Mouse (Mus musculus) liver, postnatal 0 days (tissue): ENCODE results near the gene Tmem14c. TPM values are rescaled to one million over a fixed set of nuclear protein-coding genes. Genes with fewer than 3 reads are reported as not detected.

ENCODE experiments used
- ATAC-seq: fragments of 200-750 bp; cut with Nextera tagmentation; 2 replicates; pipeline ENCODE4 v1.8.0; 2017; ENCODE audit warnings: mild to moderate bottlenecking, moderate library complexity
- DNase-seq: peaks from one replicate; pipeline ENCODE4 v3.0.0-alpha.2; 2016
- H3K27ac ChIP-seq: fragments of 300-500 bp; sonication (generic); 2 replicates; pipeline ENCODE4 v1.5.1; 2014; ENCODE audit warnings: antibody characterized with exemption, moderate library complexity, mild to moderate bottlenecking, low read depth
- H3K27me3 ChIP-seq: fragments of 300-500 bp; sonication (generic); 2 replicates; pipeline ENCODE4 v1.6.1; 2014; ENCODE audit warnings: low read length, control low read depth, mixed read lengths; ENCODE audit not compliant: insufficient read depth
- H3K36me3 ChIP-seq: fragments of 300-500 bp; sonication (generic); replicated peaks from 2 replicates; pipeline ENCODE4 v1.6.1; 2014; ENCODE audit warnings: mild to moderate bottlenecking, control low read depth, low read length, moderate library complexity, mixed read lengths; ENCODE audit not compliant: insufficient read depth
- H3K4me1 ChIP-seq: fragments of 300-500 bp; sonication (generic); 2 replicates; pipeline ENCODE4 v1.6.1; 2014; ENCODE audit warnings: antibody characterized with exemption, mild to moderate bottlenecking, control low read depth; ENCODE audit not compliant: insufficient read depth
- H3K4me2 ChIP-seq: fragments of 300-500 bp; sonication (generic); 2 replicates; pipeline ENCODE4 v1.6.1; 2014; ENCODE audit warnings: low read depth, mild to moderate bottlenecking, low read length, moderate library complexity, mixed read lengths
- H3K4me3 ChIP-seq: fragments of 300-500 bp; sonication (generic); 2 replicates; pipeline ENCODE4 v1.5.1; 2014; ENCODE audit warnings: low read depth, low read length
- H3K9ac ChIP-seq: fragments of 300-500 bp; sonication (generic); replicated peaks from 2 replicates; pipeline ENCODE4 v1.6.1; 2014; ENCODE audit warnings: mild to moderate bottlenecking, moderate library complexity
- H3K9me3 ChIP-seq: fragments of 300-500 bp; sonication (generic); 2 replicates; pipeline ENCODE4 v1.6.1; 2016; ENCODE audit warnings: mild to moderate bottlenecking, control low read depth, low read length, mixed read lengths
- CTCF ChIP-seq: sonication (generic); IDR thresholded peaks from 2 replicates; pipeline ENCODE4 v1.5.1; 2016; ENCODE audit warnings: antibody characterized with exemption, low read depth
- EP300 ChIP-seq: IDR thresholded peaks from 2 replicates; pipeline ENCODE4 v1.6.1; 2016; ENCODE audit warnings: antibody characterized with exemption, low read depth, mild to moderate bottlenecking
- WGBS: fragments of 180-500 bp; shearing (Covaris S2); extraction: QIAGEN DNeasy Blood & Tissue Kit; methylation state at CpG from one replicate; pipeline ENCODE4 v1.1.7; 2014; ENCODE audit not compliant: insufficient replicate concordance; 5-methylcytosine and 5-hydroxymethylcytosine counted together
- polyA plus RNA-seq: library from polyadenylated mRNA; unstranded; fragments of >200 nt; fragmentation: Nextera tagmentation; extraction: Ambion mirVana; gene quantifications from 2 replicates; pipeline ENCODE4 v1.2.1, GENCODE M21; 2015

The Tmem14c gene
- polyA plus RNA-seq, 1 experiment from 2014 or later = 408 TPM

GRCm38 (mm10) chr13:41030098-41030497 lies 14.0 kb downstream of the Tmem14c start:
- peaks cover 8% of the 10 kb centered on the region; the same call in 1 of the 2 replicates for H3K4me1 ChIP-seq
- whole genome bisulfite sequencing = 55% methylated on average over 5 of the region's 5 CpGs
- no peaks in the 10 kb centered on the region for H3K27me3 ChIP-seq
- no peak overlapping the region for H3K27ac ChIP-seq
- DNase-seq = no peak
- H3K9ac ChIP-seq = no peak overlapping the region
- no peaks in the 10 kb centered on the region for H3K36me3 ChIP-seq
- TF ChIP-seq EP300 (no peak; the same call in 1 of the 2 replicates), CTCF (no peak)
- ATAC-seq = peak; percentile 27; the same call in 1 of the 2 replicates
- no peak overlapping the region for H3K4me2 ChIP-seq
- no peak overlapping the region for H3K4me3 ChIP-seq
- no peaks in the 10 kb centered on the region for H3K9me3 ChIP-seq

GRCm38 (mm10) chr13:41042511-41042910 lies 26.4 kb downstream of the Tmem14c start:
- TF ChIP-seq EP300 (no peak), CTCF (no peak)
- Histone ChIP-seq H3K27ac (no peak overlapping the region), H3K4me3 (no peak overlapping the region), H3K4me1 (no peaks in the 10 kb centered on the region), H3K4me2 (no peak overlapping the region), H3K27me3 (0 out of 2 replicates have a peak, but pooled peaks cover 2% of the 10 kb centered on the region), H3K9me3 (no peaks in the 10 kb centered on the region), H3K36me3 (no peaks in the 10 kb centered on the region), H3K9ac (no peak overlapping the region)
- DNase-seq (no peak), ATAC-seq (no peak)
- 65% methylated on average over 4 of the region's 4 CpGs for WGBS

- H3K9ac ChIP-seq = no peak overlapping the region
- no peaks in the 10 kb centered on the region for H3K4me1 ChIP-seq
- no peak overlapping the region for H3K4me2 ChIP-seq
- no peaks in the 10 kb centered on the region for H3K9me3 ChIP-seq
- no peak overlapping the region for H3K4me3 ChIP-seq
- 0 out of 2 replicates have a peak, but pooled peaks cover 2% of the 10 kb centered on the region for H3K27me3 ChIP-seq
- whole genome bisulfite sequencing = 86% methylated on average over 8 of the region's 8 CpGs
- no peaks in the 10 kb centered on the region for H3K36me3 ChIP-seq
- ATAC-seq (no peak), DNase-seq (no peak)
- no peak overlapping the region for H3K27ac ChIP-seq
- TF ChIP-seq EP300 (no peak), CTCF (no peak)
These were observed 29.8 kb downstream of the Tmem14c start for GRCm38 (mm10) chr13:41045901-41046300.

GRCm38 (mm10) chr13:41047280-41047679 lies 31.2 kb downstream of the Tmem14c start:
- no peak overlapping the region for H3K9ac ChIP-seq
- H3K4me1 ChIP-seq = no peaks in the 10 kb centered on the region
- no peaks in the 10 kb centered on the region for H3K9me3 ChIP-seq
- DNase-seq = no peak
- no peak overlapping the region for H3K4me3 ChIP-seq
- 75% methylated on average over 6 of the region's 6 CpGs for WGBS
- ATAC-seq = no peak
- H3K4me2 ChIP-seq = no peak overlapping the region
- TF ChIP-seq EP300 (no peak), CTCF (no peak)
- H3K27ac ChIP-seq = no peak overlapping the region
- H3K27me3 ChIP-seq = 0 out of 2 replicates have a peak, but pooled peaks cover 2% of the 10 kb centered on the region
- H3K36me3 ChIP-seq = no peaks in the 10 kb centered on the region

GRCm38 (mm10) chr13:41051965-41052364 lies 35.9 kb downstream of the Tmem14c start:
- DNase-seq (no peak), ATAC-seq (no peak)
- WGBS = 57% methylated on average over 5 of the region's 5 CpGs
- Histone ChIP-seq H3K27me3 (no peaks in the 10 kb centered on the region), H3K9me3 (no peaks in the 10 kb centered on the region), H3K4me3 (no peak overlapping the region), H3K4me1 (no peaks in the 10 kb centered on the region), H3K9ac (no peak overlapping the region), H3K36me3 (no peaks in the 10 kb centered on the region), H3K27ac (no peak overlapping the region), H3K4me2 (no peak overlapping the region)
- TF ChIP-seq CTCF (no peak), EP300 (no peak)

GRCm38 (mm10) chr13:41067618-41068017 lies 51.5 kb downstream of the Tmem14c start:
- Histone ChIP-seq H3K4me1 (no peaks in the 10 kb centered on the region), H3K9ac (no peak overlapping the region), H3K4me3 (no peak overlapping the region), H3K9me3 (no peaks in the 10 kb centered on the region), H3K4me2 (no peak overlapping the region), H3K36me3 (no peaks in the 10 kb centered on the region), H3K27me3 (no peaks in the 10 kb centered on the region), H3K27ac (no peak overlapping the region)
- ATAC-seq (no peak), DNase-seq (no peak)
- TF ChIP-seq CTCF (no peak), EP300 (no peak)
- 91% methylated on average over 4 of the region's 4 CpGs for WGBS

GRCm38 (mm10) chr13:41071617-41072016 lies 55.5 kb downstream of the Tmem14c start:
- Histone ChIP-seq H3K9me3 (no peaks in the 10 kb centered on the region), H3K27me3 (no peaks in the 10 kb centered on the region), H3K27ac (no peak overlapping the region), H3K9ac (no peak overlapping the region), H3K4me1 (no peaks in the 10 kb centered on the region), H3K4me3 (no peak overlapping the region), H3K36me3 (no peaks in the 10 kb centered on the region), H3K4me2 (no peak overlapping the region)
- WGBS = 88% methylated on average over 11 of the region's 11 CpGs
- DNase-seq (no peak), ATAC-seq (no peak)
- TF ChIP-seq CTCF (no peak), EP300 (no peak)

Other genes starting within 250 kb of the Tmem14c start
- gene Gcnt2, start 156.5 kb upstream of the Tmem14c start, polyA plus RNA-seq = 2.5 and 3.3 TPM in 2 replicates
- gene Pak1ip1, start 15.3 kb upstream of the Tmem14c start, polyA plus RNA-seq = 43.1 and 45.8 TPM in 2 replicates
- gene Mak, start 63.4 kb downstream of the Tmem14c start, polyA plus RNA-seq = 0.04 and 0.08 TPM in 2 replicates
- not detected in 2 replicates for gene Gcm2, start 94.7 kb downstream of the Tmem14c start, polyA plus RNA-seq
- not detected in 2 replicates for gene Sycp2l, start 98.0 kb downstream of the Tmem14c start, polyA plus RNA-seq
- gene Elovl2, start 204.1 kb downstream of the Tmem14c start, polyA plus RNA-seq = 304 and 314 TPM in 2 replicates
- gene Smim13, start 233.6 kb downstream of the Tmem14c start, polyA plus RNA-seq = 3.8 and 3.9 TPM in 2 replicates